Mouse (Mus musculus): ENCODE measurements around the gene Olfr419.

GRCm38 (mm10) chr1:174247170-174247569, 4.7 kb downstream of the Olfr419 start:
- TF ChIP-seq GATA1 (IDR thresholded peaks at IDR 0.05; ENCODE audit: borderline replicate concordance, low read length) (no peak), FLI1 (IDR thresholded peaks at IDR 0.05; ENCODE audit: low read length) (no peak)
